Comparison of ENCODE assay signal across 8 mouse cellular contexts in the genomic region with DNA sequence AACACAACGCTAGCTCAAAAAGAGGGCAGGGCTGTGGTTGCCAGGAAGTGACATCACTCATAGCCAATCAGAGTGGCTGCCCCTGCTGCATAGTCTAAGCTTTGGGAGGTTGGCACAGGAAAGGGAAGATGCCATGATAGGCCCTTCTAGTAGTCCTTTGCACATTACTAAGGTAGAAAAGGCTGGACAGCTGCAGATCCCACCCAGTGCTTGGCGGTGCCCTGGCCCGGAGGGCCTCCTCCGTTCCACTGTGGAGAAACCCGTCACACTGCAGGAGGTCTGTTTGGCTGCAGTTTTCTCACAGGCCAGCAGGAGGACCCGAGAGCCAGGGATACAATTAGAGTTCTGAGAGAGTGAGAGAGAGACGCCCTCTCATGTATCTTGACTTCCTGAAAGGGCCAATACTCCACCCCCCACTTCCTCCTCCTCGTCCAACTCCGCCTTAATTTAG. TPM values are rescaled to one million over a fixed set of nuclear protein-coding genes. Genes with fewer than 3 reads are reported as not detected.
DNase-seq lines count a peak whose midpoint lies in the region; ATAC-seq lines count a peak whose summit lies in the region.

No protein-coding gene starts in this region.

- H3K36me3 ChIP-seq in intestine, embryonic 16.5 days (ENCODE audit: control insufficient read depth, insufficient read depth, low read length): peaks cover 19% of the 10 kb centered on the region

- H3K4me1 ChIP-seq in intestine, embryonic 16.5 days (ENCODE audit: control insufficient read depth, insufficient read depth, low read length): peaks cover 10% of the 10 kb centered on the region

- no peak overlapping the region for H3K9ac ChIP-seq in intestine, embryonic 16.5 days (ENCODE audit: low read depth, low read length)

- WGBS in intestine, embryonic 16.5 days: 15% methylated on average over 9 of the region's 9 CpGs

- DNase-seq in adrenal gland, adult (ENCODE audit: inconsistent age in 2 of 2, low spot score in 1 of 2): peak; percentile 75 to 94
- peak; percentile 74 for DNase-seq in embryo, embryonic 11 days
- peak; percentile 56 to 80 for DNase-seq in gastrocnemius, postnatal 4 days (ENCODE audit: low spot score in 2 of 2)
- peak; percentile 88 to 95 for DNase-seq in left cerebral cortex, postnatal 25 days (ENCODE audit: low spot score in 2 of 2)
- peak; percentile 83 for DNase-seq in mesoderm, embryonic 11.5 days (ENCODE audit: low read depth, low spot score)
- peak; percentile 82 for DNase-seq in right cerebral cortex, postnatal 4 days
- peak; percentile 70 for DNase-seq in yolk sac, embryonic 10.5 days (ENCODE audit: low spot score)

- no peaks in the 10 kb centered on the region for H3K27me3 ChIP-seq in intestine, embryonic 16.5 days (replicated peaks; ENCODE audit: control insufficient read depth, insufficient read depth, low read length)

- intact Hi-C loops in left cerebral cortex, postnatal 25 days (cut with DNase I): loop anchor here (2.0 to 10.0 kb wide), 5 partner anchors 51 to 531 kb away; a partner anchor contains a TSS

- peak; percentile 70 for ATAC-seq in intestine, embryonic 16.5 days

- no peaks in the 10 kb centered on the region for H3K9me3 ChIP-seq in intestine, embryonic 16.5 days (ENCODE audit: control insufficient read depth, low read length)

- 0 out of 2 replicates have a peak overlapping the region, but pooled peaks have one; percentile 16 for H3K4me2 ChIP-seq in intestine, embryonic 16.5 days (ENCODE audit: low read depth, low read length)

- no peak overlapping the region for H3K4me3 ChIP-seq in intestine, embryonic 16.5 days (ENCODE audit: low read length)

- no peak overlapping the region for H3K27ac ChIP-seq in intestine, embryonic 16.5 days (ENCODE audit: low read length)

RNA-seq across cellular contexts. Expression of a gene that starts 38.9 kb away (rescaled TPM):
- total RNA-seq in gastrocnemius, postnatal 4 days (2021): 10 to 100 TPM; 12.0 to 13.0 TPM
- 6.5 and 8.8 TPM in 2 replicates for polyA plus RNA-seq in intestine, embryonic 16.5 days (2015; fragmentation: Nextera tagmentation; extraction: Ambion mirVana)
- total RNA-seq in left cerebral cortex, postnatal 25 days (2021): 1 to 10 TPM in 1 of 2 experiments, under 1 TPM in 1; 0.80 to 1.4 TPM

RNA-seq across cellular contexts. Expression of a gene that starts 51.1 kb away (rescaled TPM):
- total RNA-seq in gastrocnemius, postnatal 4 days (2021): 10 to 100 TPM; 18.9 to 22.3 TPM
- 12.5 and 13.6 TPM in 2 replicates for polyA plus RNA-seq in intestine, embryonic 16.5 days (2015; fragmentation: Nextera tagmentation; extraction: Ambion mirVana)
- total RNA-seq in left cerebral cortex, postnatal 25 days (2021): 10 to 100 TPM; 41.3 to 42.7 TPM

Comparison
In these comparisons a context has a peak if more than half of its experiments do, and no peak if none do; other contexts are left out.
1. RNA of a gene that starts 38.9 kb away (total RNA-seq): 12.0 to 13.0 TPM in gastrocnemius, postnatal 4 days; 0.80 to 1.4 TPM in left cerebral cortex, postnatal 25 days; every median in the first group is over 4 times any median in the second.
2. Peak in every context shown above with its lines, with median percentiles within 50 percentile points of each other: DNase-seq.